Mouse (Mus musculus) intestine, postnatal 0 days (tissue): ENCODE data around the gene Nudt3. TPM values are rescaled to one million over a fixed set of nuclear protein-coding genes. Genes with fewer than 3 reads are reported as not detected.

ENCODE experiments used
- ATAC-seq: fragments of 200-750 bp; cut with Nextera tagmentation; 2 replicates; pipeline ENCODE4 v1.8.0; 2017; ENCODE audit warnings: mild to moderate bottlenecking, moderate TSS enrichment, moderate library complexity
- H3K27ac ChIP-seq: fragments of 300-500 bp; sonication (generic); 2 replicates; pipeline ENCODE4 v1.5.1; 2014; ENCODE audit warnings: mild to moderate bottlenecking, low read depth, low read length, moderate library complexity
- H3K27me3 ChIP-seq: fragments of 300-500 bp; sonication (generic); replicated peaks from 2 replicates; pipeline ENCODE4 v1.6.1; 2014; ENCODE audit warnings: low read length, mixed read lengths; ENCODE audit not compliant: control insufficient read depth, insufficient read depth
- H3K36me3 ChIP-seq: fragments of 300-500 bp; sonication (generic); 2 replicates; pipeline ENCODE4 v1.6.1; 2014; ENCODE audit warnings: mild to moderate bottlenecking, moderate library complexity; ENCODE audit not compliant: control insufficient read depth, insufficient read depth
- H3K4me1 ChIP-seq: fragments of 300-500 bp; sonication (generic); replicated peaks from 2 replicates; pipeline ENCODE4 v1.6.1; 2014; ENCODE audit warnings: antibody characterized with exemption, low read length, mixed read lengths; ENCODE audit not compliant: control insufficient read depth, insufficient read depth
- H3K4me2 ChIP-seq: fragments of 300-500 bp; sonication (generic); replicated peaks from 2 replicates; pipeline ENCODE4 v1.6.1; 2014; ENCODE audit warnings: low read depth, mild to moderate bottlenecking, moderate library complexity
- H3K4me3 ChIP-seq: fragments of 300-500 bp; sonication (generic); 2 replicates; pipeline ENCODE4 v1.5.1; 2014; ENCODE audit warnings: low read depth, low read length
- H3K9ac ChIP-seq: fragments of 300-500 bp; sonication (generic); 2 replicates; pipeline ENCODE4 v1.6.1; 2014; ENCODE audit warnings: mild to moderate bottlenecking, low read depth, low read length
- H3K9me3 ChIP-seq: fragments of 300-500 bp; sonication (generic); 2 replicates; pipeline ENCODE4 v1.6.1; 2016; ENCODE audit warnings: mixed run types; ENCODE audit not compliant: control insufficient read depth
- CTCF ChIP-seq: sonication (generic); IDR thresholded peaks from 2 replicates; pipeline ENCODE4 v1.5.1; 2016; ENCODE audit warnings: low read depth, mild to moderate bottlenecking, control low read depth, antibody characterized with exemption, moderate library complexity
- WGBS: fragments of 180-500 bp; shearing (Covaris S2); extraction: QIAGEN DNeasy Blood & Tissue Kit; methylation state at CpG from one replicate; pipeline ENCODE4 v1.1.7; 2014; 5-methylcytosine and 5-hydroxymethylcytosine counted together
- polyA plus RNA-seq: library from polyadenylated mRNA; unstranded; fragments of >200 nt; fragmentation: Nextera tagmentation; extraction: Ambion mirVana; gene quantifications from 2 replicates; pipeline ENCODE4 v1.2.1, GENCODE M21; 2015

Gene Nudt3
- polyA plus RNA-seq, 1 experiment from 2014 or later, result 43.3 TPM

GRCm38 (mm10) chr17:27609576-27609975 lies 13.7 kb downstream of the Nudt3 start:
- no peak overlapping the region for H3K27ac ChIP-seq
- WGBS, result 83% methylated on average over 7 of the region's 7 CpGs
- H3K4me3 ChIP-seq, result no peak overlapping the region
- no peaks in the 10 kb centered on the region for H3K4me1 ChIP-seq
- ATAC-seq, result no peak
- H3K36me3 ChIP-seq, result no peaks in the 10 kb centered on the region
- H3K9me3 ChIP-seq, result no peaks in the 10 kb centered on the region
- no peak for TF ChIP-seq CTCF
- no peak overlapping the region for H3K9ac ChIP-seq
- no peak overlapping the region for H3K4me2 ChIP-seq
- no peaks in the 10 kb centered on the region for H3K27me3 ChIP-seq

- no peaks in the 10 kb centered on the region for H3K4me1 ChIP-seq
- 74% methylated on average over 21 of the region's 21 CpGs for WGBS
- ATAC-seq, result no peak
- no peak overlapping the region for H3K4me3 ChIP-seq
- no peak overlapping the region for H3K4me2 ChIP-seq
- no peaks in the 10 kb centered on the region for H3K36me3 ChIP-seq
- H3K9me3 ChIP-seq, result no peaks in the 10 kb centered on the region
- no peak overlapping the region for H3K27ac ChIP-seq
- no peaks in the 10 kb centered on the region for H3K27me3 ChIP-seq
- H3K9ac ChIP-seq, result no peak overlapping the region
- TF ChIP-seq CTCF, result no peak
Measured at GRCm38 (mm10) chr17:27603522-27604234, 19.6 kb downstream of the Nudt3 start.

- no peaks in the 10 kb centered on the region for H3K36me3 ChIP-seq
- no peak overlapping the region for H3K4me2 ChIP-seq
- no peaks in the 10 kb centered on the region for H3K27me3 ChIP-seq
- H3K4me1 ChIP-seq, result no peaks in the 10 kb centered on the region
- ATAC-seq, result no peak
- no peak overlapping the region for H3K4me3 ChIP-seq
- no peaks in the 10 kb centered on the region for H3K9me3 ChIP-seq
- no peak overlapping the region for H3K9ac ChIP-seq
- no peak overlapping the region for H3K27ac ChIP-seq
- no peak for TF ChIP-seq CTCF
- WGBS, result 84% methylated on average over 2 of the region's 2 CpGs
Measured at GRCm38 (mm10) chr17:27603036-27603435, 20.3 kb downstream of the Nudt3 start.

GRCm38 (mm10) chr17:27600869-27601268 lies 22.4 kb downstream of the Nudt3 start:
- Histone ChIP-seq H3K4me1 (no peaks in the 10 kb centered on the region), H3K4me3 (no peak overlapping the region), H3K4me2 (no peak overlapping the region), H3K9me3 (no peaks in the 10 kb centered on the region), H3K27me3 (no peaks in the 10 kb centered on the region), H3K36me3 (peaks cover 13% of the 10 kb centered on the region), H3K27ac (no peak overlapping the region), H3K9ac (no peak overlapping the region)
- no peak for ATAC-seq
- TF ChIP-seq CTCF, result no peak
- 79% methylated on average over 5 of the region's 5 CpGs for WGBS

- TF ChIP-seq CTCF, result no peak
- H3K27ac ChIP-seq, result no peak overlapping the region
- WGBS, result 87% methylated on average over 3 of the region's 3 CpGs
- H3K4me2 ChIP-seq, result no peak overlapping the region
- H3K27me3 ChIP-seq, result no peaks in the 10 kb centered on the region
- no peak for ATAC-seq
- peaks cover 18% of the 10 kb centered on the region for H3K36me3 ChIP-seq
- H3K4me1 ChIP-seq, result no peaks in the 10 kb centered on the region
- no peaks in the 10 kb centered on the region for H3K9me3 ChIP-seq
- no peak overlapping the region for H3K9ac ChIP-seq
- no peak overlapping the region for H3K4me3 ChIP-seq
Measured at GRCm38 (mm10) chr17:27600286-27600685, 23.0 kb downstream of the Nudt3 start.

- 59% methylated on average over 21 of the region's 21 CpGs for WGBS
- Histone ChIP-seq H3K4me3 (no peak overlapping the region), H3K36me3 (peaks cover 37% of the 10 kb centered on the region), H3K4me1 (no peaks in the 10 kb centered on the region), H3K27me3 (no peaks in the 10 kb centered on the region), H3K27ac (no peak overlapping the region), H3K9ac (no peak overlapping the region), H3K9me3 (no peaks in the 10 kb centered on the region), H3K4me2 (no peak overlapping the region)
- no peak for ATAC-seq
- no peak for TF ChIP-seq CTCF
Measured at GRCm38 (mm10) chr17:27596376-27597190, 26.7 kb downstream of the Nudt3 start.
